Mouse (Mus musculus) G1E (cell line): Measurements from ENCODE around the gene Serpinb6a.

Source experiments
- CTCF ChIP-seq: IDR thresholded peaks from 2 replicates; pipeline ENCODE4 v1.5.1; 2012; ENCODE audit warnings: low read depth, low read length, inconsistent platforms, mixed read lengths
- GATA1 ChIP-seq: IDR thresholded peaks from 2 replicates; pipeline ENCODE4 v1.6.1; 2012; ENCODE audit warnings: borderline replicate concordance, low read length, inconsistent platforms, mixed read lengths
- POLR2AphosphoS5 ChIP-seq: IDR thresholded peaks from 2 replicates; pipeline ENCODE4 v1.6.1; 2012; ENCODE audit warnings: low read depth, low read length, inconsistent platforms; ENCODE audit not compliant: insufficient replicate concordance

DNA sequence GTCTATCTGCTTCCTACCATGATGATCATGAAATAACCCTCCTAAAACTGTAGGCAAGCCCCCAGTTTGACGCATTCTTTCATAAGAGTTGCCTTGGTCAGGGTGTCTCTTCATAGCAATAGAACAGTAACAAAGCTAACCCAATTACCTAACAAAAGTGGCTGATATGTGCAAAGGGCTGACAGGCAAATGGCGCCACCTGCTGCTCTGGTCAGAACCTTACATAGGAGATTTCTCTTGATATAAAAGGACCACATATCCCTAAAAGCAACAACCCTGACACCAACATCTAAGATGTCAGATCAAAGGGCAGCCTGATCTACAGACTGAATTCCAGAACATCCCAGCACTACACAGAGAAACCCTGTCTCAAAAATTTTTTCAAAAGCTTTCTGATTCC, 108.4 kb downstream of the Serpinb6a start:
- TF ChIP-seq CTCF = peak; percentile 20; the same call in 1 of the 2 replicates
- no peak for TF ChIP-seq POLR2AphosphoS5
- no peak for TF ChIP-seq GATA1
